Mouse (Mus musculus) megakaryocyte, embryonic 14.5 days (primary cell): ENCODE results near the gene Smpd3.

Experiments used
- FLI1 ChIP-seq: IDR thresholded peaks from 2 replicates; pipeline ENCODE4 v1.6.1; 2012; ENCODE audit warnings: low read length, inconsistent platforms, mixed read lengths
- GATA1 ChIP-seq: IDR thresholded peaks from 3 replicates; pipeline ENCODE4 v1.6.1; 2012; ENCODE audit warnings: mixed read lengths, low read length, inconsistent platforms, borderline replicate concordance

DNA sequence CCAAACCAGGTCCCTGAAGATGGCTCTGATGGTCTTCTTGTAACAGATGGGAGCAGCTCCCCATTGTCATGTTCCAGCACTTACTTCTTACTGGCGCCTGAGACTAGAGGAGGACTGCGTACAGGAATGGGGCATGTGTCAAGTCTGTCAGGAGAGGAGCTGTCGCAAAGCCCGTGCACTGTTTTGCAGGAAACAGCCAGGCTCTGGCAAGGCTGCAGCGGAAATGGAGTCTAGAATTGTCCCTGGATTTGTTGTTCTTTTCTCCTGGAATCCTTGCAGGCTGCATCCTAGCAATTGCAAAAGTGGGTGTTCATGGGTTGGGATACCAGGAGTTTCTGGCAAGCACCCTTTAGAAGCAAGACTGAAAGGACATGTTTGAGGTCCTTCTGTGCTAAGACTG lies 39.5 kb downstream of the Smpd3 start:
- TF ChIP-seq GATA1 (no peak), FLI1 (no peak)
